Mouse (Mus musculus) left cerebral cortex, postnatal 14 days (tissue): ENCODE results near the gene Cnih2. TPM values are rescaled to one million over a fixed set of nuclear protein-coding genes. Genes with fewer than 3 reads are reported as not detected.
"Not testable (repeated sequence)": the region's sequence is repeated elsewhere in the genome, so short reads cannot be mapped to it uniquely, and the experiment has no call there.

Experiments used
- DNase-seq, 2 experiments: peaks; one replicate each; pipeline ENCODE4 v3.0.0; 2021 to 2022; ENCODE audit warnings: low spot score in 2 of 2, mixed read lengths in 1 of 2
- intact Hi-C: fragments of 180-260 bp; cut with DNase I; formaldehyde crosslinking; loops from one replicate; pipeline ENCODE4 v1.15.1; 2025
- total RNA-seq, 2 experiments: library from RNA; stranded (reverse); gene quantifications; 2 replicates each; pipeline ENCODE4 v1.2.3; 2021

Gene Cnih2
- total RNA-seq, 2 experiments from 2014 or later = 325 to 352 TPM

- intact Hi-C loops = loop anchor here (2.0 kb wide), 1 partner anchor 43 kb away; no protein-coding TSS in a partner anchor
- DNase-seq = no peak
These were observed 2.3 kb downstream of the Cnih2 start for GRCm38 (mm10) chr19:5095887-5096474.

GRCm38 (mm10) chr19:5094746-5095417, 3.4 kb downstream of the Cnih2 start:
- DNase-seq = no peak
- intact Hi-C loops = loop anchor here (2.0 kb wide), 1 partner anchor 44 kb away; no protein-coding TSS in a partner anchor

GRCm38 (mm10) chr19:5094243-5094632, 4.1 kb downstream of the Cnih2 start:
- peak; percentile 99 for DNase-seq
- intact Hi-C loops = loop anchor here (2.0 kb wide), 1 partner anchor 45 kb away; no protein-coding TSS in a partner anchor

- intact Hi-C loops = loop anchor here (2.0 kb wide), 1 partner anchor 45 kb away; no protein-coding TSS in a partner anchor
- no peak for DNase-seq
These were observed 4.7 kb downstream of the Cnih2 start for GRCm38 (mm10) chr19:5093481-5094242.

GRCm38 (mm10) chr19:5092083-5092482, 6.2 kb downstream of the Cnih2 start:
- intact Hi-C loops = no loop called here
- DNase-seq = no peak

GRCm38 (mm10) chr19:5089324-5089723, 9.0 kb downstream of the Cnih2 start:
- no peak for DNase-seq
- intact Hi-C loops = no loop called here

GRCm38 (mm10) chr19:5087884-5088728, 10.2 kb downstream of the Cnih2 start, which contains the start of gene Yif1a:
TSS of gene Yif1a (plus strand) at chr19:5088538.
- intact Hi-C loops = no loop called here
- peak; percentile 96 to 99 for DNase-seq

GRCm38 (mm10) chr19:5086533-5086932, 11.8 kb downstream of the Cnih2 start:
- DNase-seq, intact Hi-C loops: not testable (repeated sequence)

- no peak for DNase-seq
- intact Hi-C loops = no loop called here
These were observed 13.0 kb downstream of the Cnih2 start, which contains the start of gene Tmem151a for GRCm38 (mm10) chr19:5085145-5085863. TSS of gene Tmem151a (minus strand) at chr19:5085531.

GRCm38 (mm10) chr19:5084834-5085144, 13.5 kb downstream of the Cnih2 start:
- intact Hi-C loops = no loop called here
- no peak for DNase-seq

- intact Hi-C loops = no loop called here
- DNase-seq = peak in 1 of 2 experiments; percentile 68
These were observed 14.1 kb downstream of the Cnih2 start for GRCm38 (mm10) chr19:5083961-5084833.

GRCm38 (mm10) chr19:5082596-5082995, 15.7 kb downstream of the Cnih2 start:
- intact Hi-C loops = no loop called here
- no peak for DNase-seq

GRCm38 (mm10) chr19:5082005-5082404, 16.3 kb downstream of the Cnih2 start:
- DNase-seq = no peak
- intact Hi-C loops = no loop called here

GRCm38 (mm10) chr19:5079279-5079678, 19.0 kb downstream of the Cnih2 start:
- DNase-seq = no peak
- intact Hi-C loops = no loop called here

- intact Hi-C loops = loop anchor here (2.0 kb wide), 1 partner anchor 17 kb away; no protein-coding TSS in a partner anchor
These were observed 24.8 kb downstream of the Cnih2 start for GRCm38 (mm10) chr19:5073518-5073917.

GRCm38 (mm10) chr19:5073028-5073427, 25.3 kb downstream of the Cnih2 start:
- DNase-seq = no peak

More at GRCm38 (mm10) chr19:5073518-5073917, 24.8 kb downstream of the Cnih2 start:
- DNase-seq = no peak

GRCm38 (mm10) chr19:5072389-5073019, 25.8 kb downstream of the Cnih2 start:
- intact Hi-C loops = loop anchor here (2.0 kb wide), 1 partner anchor 16 kb away; no protein-coding TSS in a partner anchor
- no peak for DNase-seq

More at GRCm38 (mm10) chr19:5073028-5073427, 25.3 kb downstream of the Cnih2 start:
- intact Hi-C loops = loop anchor here (2.0 kb wide), 1 partner anchor 16 kb away; no protein-coding TSS in a partner anchor
